Mouse (Mus musculus): ENCODE results near the gene Rasgrf2.

DNA sequence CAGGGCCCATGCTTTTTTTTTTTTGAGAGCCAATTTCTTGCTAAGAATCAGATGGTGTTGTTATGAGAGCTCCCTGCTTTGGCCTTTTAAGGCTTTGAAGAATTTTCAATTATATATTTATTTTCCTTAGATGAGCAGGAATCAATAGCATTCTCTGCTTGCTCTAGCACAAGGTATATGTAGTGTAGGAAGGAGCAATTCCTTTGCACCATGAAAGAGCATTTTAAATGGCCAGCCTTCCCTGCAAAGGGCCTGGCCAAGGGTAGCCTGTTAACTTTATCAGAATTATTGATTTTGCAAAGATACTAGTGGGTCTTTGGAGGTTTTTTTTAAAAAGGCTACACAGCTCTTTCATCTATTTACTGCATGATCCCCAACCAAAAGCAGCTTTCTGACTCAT lies 146.4 kb downstream of the Rasgrf2 start:
- TF ChIP-seq POLR2A (IDR thresholded peaks at IDR 0.05; ENCODE audit: insufficient read depth, low read depth, low read length) = no peak
- TF ChIP-seq CTCF (IDR thresholded peaks at IDR 0.05; ENCODE audit: insufficient read depth, low read depth, low read length) = no peak
